Mouse (Mus musculus): ENCODE data around the gene Ifi35.
"Not testable (repeated sequence)": the region's sequence is repeated elsewhere in the genome, so short reads cannot be mapped to it uniquely, and the experiment has no call there.

Gene Ifi35

GRCm38 (mm10) chr11:101448274-101448746 lies at the start of gene Ifi35:
TSS of gene Ifi35 (plus strand) at chr11:101448407.
- DNase-seq (ENCODE audit: inconsistent ontology term) = peak; percentile 88

- DNase-seq (ENCODE audit: inconsistent ontology term) = no peak
These were observed 32.9 kb upstream of the Ifi35 start for GRCm38 (mm10) chr11:101415306-101415705.

- no peak for DNase-seq (ENCODE audit: inconsistent ontology term)
These were observed 31.6 kb upstream of the Ifi35 start for GRCm38 (mm10) chr11:101416433-101417100.

GRCm38 (mm10) chr11:101417101-101417855 lies 30.9 kb upstream of the Ifi35 start, which contains the start of gene Aarsd1:
TSS of gene Aarsd1 (minus strand) at chr11:101417615.
- DNase-seq (ENCODE audit: inconsistent ontology term) = peak; percentile 82

- no peak for DNase-seq (ENCODE audit: inconsistent ontology term)
These were observed 29.2 kb upstream of the Ifi35 start for GRCm38 (mm10) chr11:101418991-101419390.

- DNase-seq (ENCODE audit: inconsistent ontology term) = no peak
These were observed 28.6 kb upstream of the Ifi35 start for GRCm38 (mm10) chr11:101419610-101420009.

GRCm38 (mm10) chr11:101420148-101420547 lies 28.1 kb upstream of the Ifi35 start:
- no peak for DNase-seq (ENCODE audit: inconsistent ontology term)

GRCm38 (mm10) chr11:101424105-101424851 lies 23.9 kb upstream of the Ifi35 start, which contains the start of gene Gm27029:
TSS of gene Gm27029 (minus strand) at chr11:101424796.
- peak; percentile 30 for DNase-seq (ENCODE audit: inconsistent ontology term)

GRCm38 (mm10) chr11:101424925-101425813 lies 23.0 kb upstream of the Ifi35 start, which contains the start of the genes Rundc1 and Ptges3l:
TSS of gene Rundc1 (plus strand) at chr11:101425085.
TSS of gene Ptges3l (minus strand) at chr11:101425333.
- peak; percentile 98 for DNase-seq (ENCODE audit: inconsistent ontology term)

GRCm38 (mm10) chr11:101426165-101426564 lies 22.0 kb upstream of the Ifi35 start:
- DNase-seq (ENCODE audit: inconsistent ontology term) = no peak

- no peak for DNase-seq (ENCODE audit: inconsistent ontology term)
These were observed 16.9 kb upstream of the Ifi35 start for GRCm38 (mm10) chr11:101431327-101431726.

GRCm38 (mm10) chr11:101433396-101433795 lies 14.8 kb upstream of the Ifi35 start:
- peak; percentile 59 for DNase-seq (ENCODE audit: inconsistent ontology term)

GRCm38 (mm10) chr11:101435831-101436230 lies 12.4 kb upstream of the Ifi35 start:
- no peak for DNase-seq (ENCODE audit: inconsistent ontology term)

- DNase-seq (ENCODE audit: inconsistent ontology term) = no peak
These were observed 11.3 kb upstream of the Ifi35 start for GRCm38 (mm10) chr11:101436916-101437315.

- DNase-seq (ENCODE audit: inconsistent ontology term) = not testable (repeated sequence)
These were observed 10.2 kb upstream of the Ifi35 start for GRCm38 (mm10) chr11:101438006-101438405.

GRCm38 (mm10) chr11:101441450-101442126 lies 6.6 kb upstream of the Ifi35 start:
- not testable (repeated sequence) for DNase-seq (ENCODE audit: inconsistent ontology term)

GRCm38 (mm10) chr11:101442127-101442693 lies 6.0 kb upstream of the Ifi35 start, which contains the start of gene Rpl27:
TSS of gene Rpl27 (plus strand) at chr11:101442298.
- DNase-seq (ENCODE audit: inconsistent ontology term) = peak; percentile 100

GRCm38 (mm10) chr11:101442760-101443159 lies 5.4 kb upstream of the Ifi35 start:
- DNase-seq (ENCODE audit: inconsistent ontology term) = no peak

- DNase-seq (ENCODE audit: inconsistent ontology term) = no peak
These were observed 1.9 kb upstream of the Ifi35 start for GRCm38 (mm10) chr11:101446319-101446718.

- not testable (repeated sequence) for DNase-seq (ENCODE audit: inconsistent ontology term)
These were observed 1.3 kb upstream of the Ifi35 start for GRCm38 (mm10) chr11:101446860-101447259.
